Mouse (Mus musculus): Measurements from ENCODE around the gene Rere. TPM values are rescaled to one million over a fixed set of nuclear protein-coding genes. Genes with fewer than 3 reads are reported as not detected.

Rere gene
- total and polyA plus RNA-seq, 3 experiments = 4.1 to 31.8 TPM; not detected in 1

- TF ChIP-seq E2F4 (IDR thresholded peaks at IDR 0.05; ENCODE audit: borderline replicate concordance, low read depth, low read length) (no peak), JUND (IDR thresholded peaks at IDR 0.05; ENCODE audit: low read depth, low read length) (no peak)
- no peaks in the 10 kb centered on the region for H3K9me3 ChIP-seq (replicated peaks; ENCODE audit: insufficient read depth, low read length)
- no peaks in the 10 kb centered on the region for H3K79me2 ChIP-seq (ENCODE audit: control insufficient read depth, insufficient read depth, low read length, poor library complexity)
- no peak overlapping the region for H3K4me3 ChIP-seq (ENCODE audit: control insufficient read depth in 1 of 2, insufficient read depth in 1 of 2, low read depth in 2 of 2, low read length in 2 of 2)
- H3K27ac ChIP-seq (ENCODE audit: control insufficient read depth, low read depth, low read length) = no peak overlapping the region
- H3K9ac ChIP-seq (ENCODE audit: control insufficient read depth, low read depth, low read length, poor library complexity, severe bottlenecking) = no peak overlapping the region
- DNase-seq (ENCODE audit: low read depth, low spot score) = no peak
- peaks cover 0 to 9% of the 10 kb centered on the region in 2 experiments; a peak in 2 of 4 replicates for H3K36me3 ChIP-seq (ENCODE audit: control insufficient read depth in 1 of 2, insufficient read depth in 2 of 2, low read length in 2 of 2)
- peaks cover 4% of the 10 kb centered on the region in 2 experiments; a peak in 3 of 4 replicates for H3K4me1 ChIP-seq (ENCODE audit: control insufficient read depth in 1 of 2, insufficient read depth in 2 of 2, low read length in 2 of 2)
- H3K27me3 ChIP-seq (ENCODE audit: control insufficient read depth in 1 of 2, insufficient read depth in 2 of 2, low read length in 2 of 2) = no peaks in the 10 kb centered on the region
Observed at GRCm38 (mm10) chr4:150258388-150258787, 23.1 kb upstream of the Rere start.

DNA sequence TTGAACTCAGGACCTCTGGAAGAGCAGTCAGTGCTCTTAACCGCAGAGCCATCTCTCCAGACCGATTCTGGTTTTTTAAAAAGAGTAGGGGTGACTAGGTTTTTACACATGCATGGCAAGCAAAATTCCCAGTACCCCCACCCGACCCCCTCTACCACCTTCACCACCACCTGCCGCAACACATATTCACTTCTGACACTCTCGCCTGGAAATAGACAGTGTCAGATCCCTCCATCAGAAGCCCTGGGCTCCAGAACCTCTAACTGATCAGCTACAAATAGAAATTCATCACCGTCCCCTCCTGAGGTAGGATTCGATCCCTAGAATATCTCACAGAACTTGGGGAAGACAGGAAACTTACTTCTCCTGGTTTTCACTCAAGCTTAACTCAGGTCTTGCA, 21.9 kb upstream of the Rere start:
- Histone ChIP-seq H3K36me3 (ENCODE audit: control insufficient read depth in 1 of 2, insufficient read depth in 2 of 2, low read length in 2 of 2) (peaks cover 0 to 9% of the 10 kb centered on the region in 2 experiments; a peak in 2 of 4 replicates), H3K79me2 (ENCODE audit: control insufficient read depth, insufficient read depth, low read length, poor library complexity) (no peaks in the 10 kb centered on the region), H3K27ac (ENCODE audit: control insufficient read depth, low read depth, low read length) (no peak overlapping the region), H3K4me1 (ENCODE audit: control insufficient read depth in 1 of 2, insufficient read depth in 2 of 2, low read length in 2 of 2) (peaks cover 4% of the 10 kb centered on the region in 2 experiments; a peak in 3 of 4 replicates), H3K27me3 (ENCODE audit: control insufficient read depth in 1 of 2, insufficient read depth in 2 of 2, low read length in 2 of 2) (no peaks in the 10 kb centered on the region), H3K4me3 (ENCODE audit: control insufficient read depth in 1 of 2, insufficient read depth in 1 of 2, low read depth in 2 of 2, low read length in 2 of 2) (no peak overlapping the region), H3K9me3 (replicated peaks; ENCODE audit: insufficient read depth, low read length) (no peaks in the 10 kb centered on the region), H3K9ac (ENCODE audit: control insufficient read depth, low read depth, low read length, poor library complexity, severe bottlenecking) (no peak overlapping the region)
- DNase-seq (ENCODE audit: low read depth, low spot score) = no peak
- TF ChIP-seq GABPA (IDR thresholded peaks at IDR 0.05; ENCODE audit: low read depth, low read length) = no peak
- no peak for TF ChIP-seq UBTF (IDR thresholded peaks at IDR 0.05; ENCODE audit: borderline replicate concordance, insufficient read depth, low read depth, low read length)
- TF ChIP-seq MAX (IDR thresholded peaks at IDR 0.05; ENCODE audit: low read length) = no peak
- no peak for TF ChIP-seq BHLHE40 (IDR thresholded peaks at IDR 0.05; ENCODE audit: borderline replicate concordance, low read depth, low read length)
- no peak for TF ChIP-seq MYB (IDR thresholded peaks at IDR 0.05; ENCODE audit: low read depth, low read length)
- TF ChIP-seq ETS1 (IDR thresholded peaks at IDR 0.05; ENCODE audit: low read depth, low read length) = no peak
- no peak for TF ChIP-seq POLR2A (IDR thresholded peaks at IDR 0.05; ENCODE audit: control insufficient read depth in 1 of 2, insufficient read depth in 1 of 2, low read depth in 1 of 2, low read length in 2 of 2, poor library complexity in 1 of 2)
- no peak for TF ChIP-seq NELFE (IDR thresholded peaks at IDR 0.05; ENCODE audit: low read depth, low read length)
- TF ChIP-seq MXI1 (IDR thresholded peaks at IDR 0.05; ENCODE audit: low read depth, low read length) = no peak
- no peak for TF ChIP-seq RCOR1 (IDR thresholded peaks at IDR 0.05; ENCODE audit: low read depth, low read length)
- no peak for TF ChIP-seq MYC (IDR thresholded peaks at IDR 0.05; ENCODE audit: low read depth, low read length)
- no peak for TF ChIP-seq ZMIZ1 (IDR thresholded peaks at IDR 0.05; ENCODE audit: low read depth, low read length)
- no peak for TF ChIP-seq ZKSCAN1 (IDR thresholded peaks at IDR 0.05; ENCODE audit: low read depth, low read length)
- no peak for TF ChIP-seq JUND (IDR thresholded peaks at IDR 0.05; ENCODE audit: low read depth, low read length)

- H3K9me3 ChIP-seq (replicated peaks; ENCODE audit: insufficient read depth, low read length) = no peaks in the 10 kb centered on the region
- peaks cover 4% of the 10 kb centered on the region in 2 experiments; a peak in 3 of 4 replicates for H3K4me1 ChIP-seq (ENCODE audit: control insufficient read depth in 1 of 2, insufficient read depth in 2 of 2, low read length in 2 of 2)
- TF ChIP-seq MAFK (IDR thresholded peaks at IDR 0.05; ENCODE audit: borderline replicate concordance, low read depth, low read length) (no peak), ZKSCAN1 (IDR thresholded peaks at IDR 0.05; ENCODE audit: low read depth, low read length) (no peak), E2F4 (IDR thresholded peaks at IDR 0.05; ENCODE audit: borderline replicate concordance, low read depth, low read length) (no peak), ZNF384 (IDR thresholded peaks at IDR 0.05; ENCODE audit: low read depth, low read length) (no peak), ZC3H11A (IDR thresholded peaks at IDR 0.05; ENCODE audit: low read depth, low read length) (no peak), GATA1 (IDR thresholded peaks at IDR 0.05; ENCODE audit: low read depth, low read length) (no peak), BHLHE40 (IDR thresholded peaks at IDR 0.05; ENCODE audit: borderline replicate concordance, low read depth, low read length) (no peak), NRF1 (IDR thresholded peaks at IDR 0.05; ENCODE audit: insufficient read depth, low read depth, low read length, poor library complexity, severe bottlenecking) (no peak), HCFC1 (IDR thresholded peaks at IDR 0.05; ENCODE audit: low read depth, low read length) (no peak), ZMIZ1 (IDR thresholded peaks at IDR 0.05; ENCODE audit: low read depth, low read length) (no peak), UBTF (IDR thresholded peaks at IDR 0.05; ENCODE audit: borderline replicate concordance, insufficient read depth, low read depth, low read length) (no peak), CTCF (IDR thresholded peaks at IDR 0.05 in 2 of 3, conservative IDR thresholded peaks at IDR 0.05 in 1 of 3; ENCODE audit: control insufficient read depth in 1 of 3, insufficient read depth in 1 of 3, low read depth in 2 of 3, low read length in 3 of 3, poor library complexity in 1 of 3, severe bottlenecking in 1 of 3) (no peak), RCOR1 (IDR thresholded peaks at IDR 0.05; ENCODE audit: low read depth, low read length) (no peak), POLR2AphosphoS2 (IDR thresholded peaks at IDR 0.05; ENCODE audit: low read length) (no peak)
- no peaks in the 10 kb centered on the region for H3K79me2 ChIP-seq (ENCODE audit: control insufficient read depth, insufficient read depth, low read length, poor library complexity)
- H3K4me3 ChIP-seq (ENCODE audit: control insufficient read depth in 1 of 2, insufficient read depth in 1 of 2, low read depth in 2 of 2, low read length in 2 of 2) = no peak overlapping the region
- DNase-seq (ENCODE audit: low read depth, low spot score) = no peak
- H3K9ac ChIP-seq (ENCODE audit: control insufficient read depth, low read depth, low read length, poor library complexity, severe bottlenecking) = no peak overlapping the region
- peaks cover 0 to 9% of the 10 kb centered on the region in 2 experiments; a peak in 2 of 4 replicates for H3K36me3 ChIP-seq (ENCODE audit: control insufficient read depth in 1 of 2, insufficient read depth in 2 of 2, low read length in 2 of 2)
- no peak overlapping the region for H3K27ac ChIP-seq (ENCODE audit: control insufficient read depth, low read depth, low read length)
- H3K27me3 ChIP-seq (ENCODE audit: control insufficient read depth in 1 of 2, insufficient read depth in 2 of 2, low read length in 2 of 2) = no peaks in the 10 kb centered on the region
Observed at GRCm38 (mm10) chr4:150260111-150260510, 21.3 kb upstream of the Rere start.

All from MEL (cell line).